Mouse (Mus musculus) yolk sac, embryonic 10.5 days (tissue): Measurements from ENCODE around the gene Hbb-bh2.
"Not testable (repeated sequence)": the region's sequence is repeated elsewhere in the genome, so short reads cannot be mapped to it uniquely, and the experiment has no call there.

Experiments
- DNase-seq: peaks from one replicate; pipeline ENCODE4 v3.0.0-alpha.2; 2017; ENCODE audit warnings: low spot score

Hbb-bh2 gene

DNA sequence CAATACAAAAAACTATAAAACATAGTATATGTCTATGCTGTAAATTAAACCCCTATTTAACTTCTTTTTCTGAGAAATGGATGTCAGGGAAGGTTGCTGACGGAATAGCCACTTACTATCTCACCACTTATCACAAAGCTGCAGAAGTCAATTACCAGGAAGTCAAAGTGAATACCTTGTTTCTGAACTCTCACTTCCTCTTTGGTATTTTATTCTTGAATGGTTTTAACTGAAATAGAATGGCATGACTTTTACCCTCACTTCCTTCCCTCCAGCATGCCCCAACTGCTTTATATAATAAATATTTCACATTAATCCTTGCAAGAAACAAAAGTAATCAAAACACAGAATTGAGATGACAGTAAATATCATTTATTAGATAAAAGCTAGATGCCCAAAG lies 28.1 kb downstream of the Hbb-bh2 start:
- DNase-seq: no peak

DNA sequence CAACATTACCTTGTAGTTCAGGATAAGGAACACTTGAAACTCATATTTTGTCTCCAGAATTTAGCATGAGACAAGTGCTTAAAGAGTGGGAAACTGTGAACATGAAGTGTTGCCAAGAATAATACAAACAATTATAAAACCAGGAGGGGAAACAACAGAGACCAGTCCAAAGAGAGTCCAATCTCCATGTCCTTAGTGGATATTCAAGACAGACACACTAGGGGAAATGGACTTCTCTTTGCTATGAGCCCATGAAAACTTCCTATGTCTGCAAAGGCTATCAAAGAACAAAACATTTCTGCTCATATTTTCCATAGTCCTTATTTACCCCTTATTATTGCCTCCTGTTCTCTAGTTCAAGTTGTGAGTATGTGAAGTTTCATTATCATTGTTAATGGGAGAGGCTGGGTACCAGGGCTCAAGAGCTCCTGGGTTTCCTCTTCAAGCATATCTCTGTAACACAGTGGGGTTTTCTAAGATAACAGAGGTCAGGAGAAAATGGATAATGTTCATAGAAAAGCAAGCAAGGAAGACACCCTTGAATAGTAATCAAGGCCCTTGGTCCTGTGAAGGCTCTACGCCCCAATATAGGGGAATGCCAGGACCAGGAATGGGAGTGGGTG lies 29.0 kb downstream of the Hbb-bh2 start:
- DNase-seq: no peak

DNA sequence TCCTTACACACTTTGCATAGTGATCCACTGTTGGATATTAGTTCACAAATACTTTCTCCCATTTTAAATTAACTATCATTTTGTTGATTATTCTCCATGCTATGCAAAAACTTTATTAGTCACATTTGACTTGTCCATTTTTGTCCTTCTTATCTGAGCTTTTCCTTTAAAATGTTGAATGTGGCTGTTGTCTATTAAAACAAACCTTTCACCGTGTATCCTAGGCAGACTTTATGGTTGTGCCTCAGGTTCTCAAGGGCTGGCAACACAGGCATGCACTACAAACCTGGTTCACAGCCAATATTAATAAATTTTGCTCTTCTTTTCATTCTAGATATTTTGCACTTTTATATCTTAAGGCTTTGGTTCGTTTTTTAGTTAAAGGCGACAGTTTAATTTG lies 29.6 kb downstream of the Hbb-bh2 start:
- DNase-seq: no peak

GRCm38 (mm10) chr7:103810296-103810695 lies 30.0 kb downstream of the Hbb-bh2 start:
- no peak for DNase-seq

DNA sequence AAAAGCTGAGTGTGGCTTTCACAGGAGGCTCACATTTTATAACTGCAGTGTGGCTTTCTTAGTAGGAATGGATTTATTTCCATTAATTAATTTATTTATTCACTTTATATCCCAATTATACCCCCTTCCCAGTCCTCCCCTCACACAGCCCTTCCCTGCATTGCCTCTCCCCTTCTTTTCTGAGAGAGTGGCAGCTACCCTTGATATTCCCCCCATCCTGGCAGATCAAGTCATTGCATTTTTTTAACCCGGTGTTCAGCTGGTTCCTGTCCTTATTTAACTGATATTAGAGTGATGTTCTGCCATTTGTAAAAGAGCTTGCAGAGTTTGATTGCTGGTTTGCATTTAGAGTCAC lies 30.5 kb downstream of the Hbb-bh2 start:
- DNase-seq: no peak

DNA sequence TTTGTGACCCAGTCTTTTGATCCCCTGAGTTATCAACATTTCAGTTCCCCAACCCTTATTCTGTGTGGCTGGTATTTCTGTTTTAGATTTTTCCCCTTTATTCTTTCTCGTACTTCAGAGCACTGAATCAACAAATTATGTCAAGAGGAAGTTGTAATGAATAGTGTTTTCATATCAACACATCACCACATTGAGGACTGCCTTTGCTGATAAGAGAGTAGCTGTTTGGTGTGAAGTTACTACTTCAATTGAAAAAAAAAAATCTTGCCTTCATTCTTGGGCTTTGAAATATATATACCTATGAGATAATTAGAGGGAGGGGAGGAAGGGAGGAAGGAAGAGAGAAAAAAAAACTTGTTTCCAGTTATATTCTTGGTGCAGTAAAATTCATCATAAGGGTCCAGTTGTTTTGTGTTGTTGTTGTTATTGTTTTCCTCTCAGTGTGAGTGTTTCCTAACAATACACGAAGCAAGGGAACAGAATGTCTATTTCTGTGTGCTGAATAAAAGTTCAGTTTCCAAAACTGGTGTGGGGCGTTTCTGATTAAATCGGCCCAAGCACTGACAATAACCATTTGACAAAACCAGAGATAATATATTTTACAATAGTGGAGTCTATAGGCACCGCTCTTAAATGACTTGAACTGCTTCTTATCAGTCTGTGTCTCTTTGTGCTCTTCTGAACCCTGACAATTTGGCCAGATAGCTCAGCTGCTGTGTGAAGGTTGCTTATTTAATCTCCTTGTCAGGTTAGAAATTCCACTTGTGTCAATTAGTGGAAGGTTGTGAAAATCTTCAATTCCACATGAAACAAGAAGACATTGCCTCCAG lies 31.1 kb downstream of the Hbb-bh2 start:
- no peak for DNase-seq

GRCm38 (mm10) chr7:103808120-103808519 lies 32.2 kb downstream of the Hbb-bh2 start:
- not testable (repeated sequence) for DNase-seq

- DNase-seq: no peak
Measured at GRCm38 (mm10) chr7:103806856-103807255, 33.5 kb downstream of the Hbb-bh2 start.

- no peak for DNase-seq
Measured at GRCm38 (mm10) chr7:103792669-103793388, 47.5 kb downstream of the Hbb-bh2 start.

- DNase-seq: no peak
Measured at GRCm38 (mm10) chr7:103791721-103792120, 48.6 kb downstream of the Hbb-bh2 start, which contains the start of gene Olfr67. Gene Olfr67 (minus strand): TSS chr7:103791821.
